Mouse (Mus musculus): ENCODE data around the gene Esm1.

The Esm1 gene

DNA sequence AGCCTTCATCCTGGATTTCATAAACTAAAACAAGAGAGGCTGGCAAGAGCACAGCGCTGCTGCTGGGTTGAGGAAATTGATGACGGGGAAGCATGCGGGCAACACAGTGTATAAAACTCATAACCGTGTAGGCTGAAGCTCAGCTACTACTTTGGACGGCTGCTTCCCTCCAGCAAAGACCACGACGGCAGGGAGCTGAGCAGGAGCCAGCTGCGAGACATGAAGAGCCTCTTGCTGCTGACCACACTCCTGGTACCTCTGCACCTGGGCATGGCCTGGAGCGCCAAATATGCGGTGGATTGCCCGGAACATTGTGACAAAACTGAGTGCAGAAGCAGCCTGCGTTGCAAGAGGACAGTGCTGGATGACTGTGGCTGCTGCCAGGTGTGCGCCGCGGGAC is at the start of gene Esm1:
Esm1 (plus strand) TSS at position 36 of the 400 bp plus-strand sequence.
- no peak for DNase-seq (ENCODE audit: low read depth, low spot score)

GRCm38 (mm10) chr13:113164252-113165005 is 45.0 kb upstream of the Esm1 start:
- DNase-seq (ENCODE audit: low read depth, low spot score): no peak

GRCm38 (mm10) chr13:113168018-113168534 is 41.4 kb upstream of the Esm1 start:
- no peak for DNase-seq (ENCODE audit: low read depth, low spot score)

- no peak for DNase-seq (ENCODE audit: low read depth, low spot score)
Measured at GRCm38 (mm10) chr13:113170256-113170655, 39.2 kb upstream of the Esm1 start.

DNA sequence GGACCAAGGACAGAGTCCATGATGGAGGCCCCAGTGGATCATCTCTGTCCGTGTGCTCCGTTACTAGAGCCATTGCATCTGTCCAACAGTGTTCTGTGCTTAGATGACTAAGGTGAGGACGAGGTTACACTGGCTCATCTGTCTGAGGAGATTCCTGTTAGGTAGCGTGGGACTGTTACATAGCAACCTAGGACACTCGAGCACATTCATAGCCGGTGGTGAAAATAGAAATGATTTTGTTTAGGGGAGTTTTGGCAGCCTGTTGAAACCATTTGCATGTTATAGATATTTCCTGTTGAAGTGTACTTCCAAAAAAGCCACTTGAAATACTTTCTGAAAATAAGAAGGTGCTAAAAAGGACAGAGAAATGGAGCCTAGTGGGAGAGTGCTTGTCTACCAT is 35.3 kb upstream of the Esm1 start:
- DNase-seq (ENCODE audit: low read depth, low spot score): no peak

DNA sequence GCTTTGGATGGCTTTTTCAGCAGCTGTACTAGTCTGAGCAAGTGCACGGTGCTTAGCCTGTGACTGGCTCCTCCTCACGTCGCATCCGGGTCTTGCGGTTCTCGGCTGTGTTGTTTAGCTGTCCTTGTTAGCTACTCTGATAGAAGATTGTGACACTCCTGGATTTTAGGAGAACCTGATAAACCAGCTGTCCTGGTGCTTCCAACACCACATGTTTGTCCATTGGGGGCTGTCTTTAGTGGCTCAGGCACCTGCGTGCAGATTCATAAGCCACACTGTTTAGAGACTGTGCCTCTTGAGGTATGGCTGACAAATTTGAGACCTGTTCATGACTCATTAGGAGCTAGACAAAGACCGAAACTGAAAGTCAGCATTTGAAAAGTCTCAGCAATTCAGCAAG is 26.1 kb upstream of the Esm1 start:
- no peak for DNase-seq (ENCODE audit: low read depth, low spot score)

DNA sequence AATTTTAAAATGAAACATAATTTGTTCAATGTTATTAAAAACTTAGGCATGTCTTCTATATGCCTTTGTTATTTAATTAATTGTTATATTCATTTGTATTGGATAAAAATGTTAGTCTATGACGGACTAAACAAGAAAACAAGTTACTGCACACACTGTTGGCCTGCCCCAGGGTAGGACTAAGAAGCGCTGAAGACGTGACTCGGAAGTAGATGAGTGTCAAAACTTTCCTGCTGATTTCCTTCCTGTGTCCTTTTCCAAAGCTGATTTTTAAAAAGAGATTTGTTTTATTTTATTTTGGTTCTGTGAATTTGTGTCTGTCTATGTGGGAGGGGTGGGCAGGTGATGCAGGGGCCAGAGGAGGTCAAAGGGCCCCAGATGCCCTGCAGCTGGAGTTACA is 25.7 kb upstream of the Esm1 start:
- no peak for DNase-seq (ENCODE audit: low read depth, low spot score)

DNA sequence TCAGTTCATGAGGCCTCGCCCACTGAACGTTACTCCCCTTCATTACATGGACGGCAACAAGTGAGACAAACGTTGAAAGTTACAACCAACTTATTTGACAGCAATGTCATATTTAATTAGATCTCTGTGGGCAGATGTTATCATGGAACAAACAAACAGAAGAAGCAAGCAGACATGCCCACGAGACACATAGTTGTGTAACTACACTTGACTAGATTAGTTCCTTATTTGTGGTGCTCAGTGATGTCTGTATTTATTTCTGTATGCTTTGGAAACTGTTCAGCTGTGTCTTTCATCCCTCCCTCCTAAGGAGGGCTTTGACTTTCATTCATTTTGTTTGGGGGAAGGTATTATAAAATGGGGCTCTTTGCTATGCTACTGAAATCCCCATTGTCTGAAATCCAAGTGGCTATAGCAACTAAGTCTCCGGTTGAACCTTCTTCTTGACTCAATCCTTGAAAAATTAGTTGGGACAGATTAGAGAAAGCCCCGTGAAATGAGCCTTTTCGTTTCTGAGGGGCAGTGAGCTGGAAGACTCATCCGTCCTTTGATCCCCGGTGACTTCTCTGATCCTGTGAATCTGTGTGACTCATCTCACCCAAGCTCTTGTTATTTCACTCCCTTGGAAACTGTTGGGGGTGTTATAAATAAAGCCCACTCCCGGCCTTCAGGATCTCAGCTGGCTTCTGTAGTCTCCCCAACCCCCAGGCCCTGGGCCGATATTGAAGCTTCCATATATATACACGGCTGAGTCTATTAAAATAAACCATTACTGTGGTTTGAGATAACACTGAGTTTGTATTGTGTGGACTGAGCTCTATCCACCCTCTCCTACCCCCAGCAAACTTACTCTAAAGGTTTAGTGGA is 12.4 kb upstream of the Esm1 start:
- no peak for DNase-seq (ENCODE audit: low read depth, low spot score)

DNA sequence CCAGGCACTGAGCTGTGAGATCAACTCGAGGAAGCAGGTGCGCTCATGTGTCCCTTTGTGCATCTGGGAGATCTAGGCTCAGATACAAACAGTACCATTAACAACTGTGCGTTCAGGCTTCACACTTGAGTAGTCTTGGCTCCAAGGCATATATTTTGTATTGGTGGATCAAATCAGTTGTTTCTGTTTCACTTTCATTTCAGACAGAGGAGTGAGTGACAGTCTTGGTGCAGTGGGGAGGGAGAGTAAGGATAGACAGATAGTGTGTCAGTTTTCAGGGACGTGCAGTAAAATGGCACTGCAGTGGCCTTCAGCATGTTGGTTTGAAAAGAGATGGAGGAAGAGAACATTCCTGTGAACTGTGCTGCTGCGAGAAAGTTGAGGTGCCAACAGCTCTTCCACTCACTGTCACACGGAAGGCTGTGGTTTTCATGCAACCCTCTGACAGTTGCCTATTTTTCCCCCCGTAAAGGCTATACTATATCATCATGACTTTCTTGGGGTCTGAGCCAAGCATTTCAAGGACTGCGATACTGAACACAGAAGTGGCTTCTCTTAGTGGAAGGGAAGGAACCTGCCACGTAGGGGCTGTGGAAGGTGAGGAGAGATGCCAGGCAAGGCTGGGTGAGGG is 11.5 kb upstream of the Esm1 start:
- DNase-seq (ENCODE audit: low read depth, low spot score): no peak

DNA sequence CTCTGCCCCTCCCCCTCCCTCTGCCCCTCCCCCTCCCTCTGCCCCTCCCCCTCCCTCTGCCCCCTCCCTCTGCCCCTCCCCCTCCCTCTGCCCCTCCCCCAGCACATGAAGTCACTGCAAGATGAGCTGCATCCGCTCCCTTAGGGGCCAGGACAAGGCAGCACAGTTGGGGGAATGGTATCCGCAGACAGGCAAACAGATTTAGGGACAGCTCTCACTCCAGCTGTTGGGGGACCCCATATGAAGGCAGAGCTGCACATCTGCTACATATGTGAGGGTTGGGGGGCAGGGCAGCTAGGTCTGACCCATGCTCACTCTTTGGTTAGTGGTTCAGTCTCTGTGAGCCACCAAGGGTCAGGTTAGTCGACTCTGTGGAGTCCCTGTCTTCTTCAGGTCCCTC is 10.1 kb upstream of the Esm1 start:
- no peak for DNase-seq (ENCODE audit: low read depth, low spot score)

- no peak for DNase-seq (ENCODE audit: low read depth, low spot score)
Measured at GRCm38 (mm10) chr13:113200726-113201125, 8.7 kb upstream of the Esm1 start.

DNA sequence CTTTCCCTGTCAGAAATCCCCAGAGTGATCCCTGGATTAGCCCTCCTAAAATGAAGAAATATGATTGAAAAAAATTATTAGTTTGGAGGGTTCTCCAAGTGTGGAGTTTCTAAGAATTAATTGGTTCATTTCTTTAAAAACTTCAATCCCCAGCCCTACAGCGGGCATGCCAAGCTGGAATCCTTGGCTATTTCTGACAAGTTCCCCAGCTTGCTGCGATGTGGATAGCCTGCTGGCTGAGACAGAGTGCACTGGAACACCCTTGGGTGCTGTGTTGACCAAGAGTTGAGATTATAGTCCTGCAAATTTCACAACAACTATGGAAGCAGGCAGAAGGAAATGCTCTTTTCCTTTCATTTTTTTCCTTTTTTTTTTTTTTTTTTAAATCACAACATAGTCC is 7.8 kb upstream of the Esm1 start:
- no peak for DNase-seq (ENCODE audit: low read depth, low spot score)

- no peak for DNase-seq (ENCODE audit: low read depth, low spot score)
Measured at GRCm38 (mm10) chr13:113202184-113202583, 7.3 kb upstream of the Esm1 start.

GRCm38 (mm10) chr13:113203146-113203545 is 6.3 kb upstream of the Esm1 start:
- DNase-seq (ENCODE audit: low read depth, low spot score): no peak

DNA sequence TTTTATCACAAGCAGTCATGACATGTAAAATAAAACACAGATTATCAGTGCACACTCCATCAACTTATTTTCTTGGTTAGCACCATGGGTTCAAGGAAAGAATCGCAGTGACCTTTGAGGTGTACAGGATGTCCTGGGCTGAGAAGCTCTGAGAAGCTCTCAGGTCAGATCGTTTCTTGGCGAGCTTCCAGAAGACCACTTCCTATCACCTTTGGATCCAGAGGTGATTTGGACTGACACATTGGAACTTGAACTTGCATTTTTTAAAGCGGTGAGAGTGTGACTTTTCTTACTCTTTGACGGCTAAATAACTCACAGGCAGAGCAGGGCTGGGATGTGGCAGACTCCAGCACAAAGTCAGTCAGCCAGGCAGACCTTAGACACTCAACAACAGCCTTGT is 4.1 kb upstream of the Esm1 start:
- DNase-seq (ENCODE audit: low read depth, low spot score): no peak

GRCm38 (mm10) chr13:113211345-113211744 is 1.9 kb downstream of the Esm1 start:
- DNase-seq (ENCODE audit: low read depth, low spot score): no peak

DNA sequence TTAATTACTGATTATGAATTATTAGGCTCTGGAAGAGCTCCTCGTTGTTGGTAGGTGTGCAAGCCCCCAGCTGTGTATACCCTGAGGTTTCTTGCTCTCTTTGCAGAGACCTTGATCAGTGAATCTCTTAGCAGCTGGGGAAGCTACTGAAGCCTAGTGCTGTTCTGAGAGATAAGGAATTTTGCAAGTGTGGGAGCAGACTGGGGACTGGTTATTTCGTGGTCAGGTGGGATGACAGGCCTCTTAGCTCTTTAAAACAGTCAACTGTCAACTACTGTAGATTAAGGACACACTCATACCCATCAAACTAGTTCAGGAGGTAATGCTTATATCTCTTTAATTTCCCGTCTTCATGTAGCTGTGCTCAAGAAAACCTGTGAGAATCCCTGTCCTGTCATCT is 2.9 kb downstream of the Esm1 start:
- no peak for DNase-seq (ENCODE audit: low read depth, low spot score)

DNA sequence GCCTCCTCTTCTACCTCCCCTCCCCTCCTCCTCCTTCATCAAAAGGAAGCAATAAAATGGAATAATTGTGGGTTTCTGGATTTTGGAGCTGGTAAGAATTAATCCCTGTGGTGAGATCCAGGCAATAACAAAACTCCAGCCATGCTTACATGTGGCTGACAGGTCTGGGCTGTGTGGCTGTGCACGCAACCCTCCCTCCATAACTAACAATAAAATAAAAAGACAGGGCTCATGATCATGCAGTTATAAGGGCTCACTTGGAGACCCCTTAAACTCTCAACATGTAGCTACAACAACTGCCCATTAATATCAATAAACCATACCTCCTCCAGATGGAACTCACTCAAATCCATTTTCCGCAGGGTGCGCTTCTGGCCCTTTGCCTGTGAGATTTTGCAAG is 4.4 kb downstream of the Esm1 start:
- DNase-seq (ENCODE audit: low read depth, low spot score): no peak

GRCm38 (mm10) chr13:113221851-113222250 is 12.4 kb downstream of the Esm1 start:
- DNase-seq (ENCODE audit: low read depth, low spot score): no peak

GRCm38 (mm10) chr13:113224105-113224504 is 14.6 kb downstream of the Esm1 start:
- DNase-seq (ENCODE audit: low read depth, low spot score): no peak

- no peak for DNase-seq (ENCODE audit: low read depth, low spot score)
Measured at GRCm38 (mm10) chr13:113225811-113226210, 16.4 kb downstream of the Esm1 start, which contains the start of gene Gzmk. TSS of gene Gzmk (minus strand) at chr13:113225908.

- DNase-seq (ENCODE audit: low read depth, low spot score): no peak
Measured at GRCm38 (mm10) chr13:113227076-113227475, 17.6 kb downstream of the Esm1 start.
